Mouse (Mus musculus): ENCODE data around the gene Slc36a2. TPM values are rescaled to one million over a fixed set of nuclear protein-coding genes. Genes with fewer than 3 reads are reported as not detected.

Gene Slc36a2
- total and polyA plus RNA-seq, 2 experiments from 2014 or later = 0.40 to 1.4 TPM

- Histone ChIP-seq H3K27ac (ENCODE audit: low read depth, low read length) (no peak overlapping the region), H3K27me3 (ENCODE audit: insufficient read depth, low read length) (no peaks in the 10 kb centered on the region), H3K4me3 (ENCODE audit: low read depth, low read length) (no peak overlapping the region), H3K4me1 (ENCODE audit: insufficient read depth) (no peaks in the 10 kb centered on the region), H3K4me2 (ENCODE audit: low read depth) (no peak overlapping the region), H3K36me3 (ENCODE audit: insufficient read depth) (peaks cover 15% of the 10 kb centered on the region), H3K9me3 (ENCODE audit: low read length) (no peaks in the 10 kb centered on the region), H3K9ac (no peak overlapping the region)
- TF ChIP-seq CTCF (IDR thresholded peaks at IDR 0.05; ENCODE audit: low read depth) = no peak
- no peak for ATAC-seq
- 71% methylated on average over 7 of the region's 7 CpGs for WGBS
- DNase-seq = no peak
Observed at GRCm38 (mm10) chr11:55113209-55113860, 71.5 kb downstream of the Slc36a2 start.

GRCm38 (mm10) chr11:55110566-55111169 is 74.2 kb downstream of the Slc36a2 start:
- H3K4me1 ChIP-seq (ENCODE audit: insufficient read depth) = no peaks in the 10 kb centered on the region
- no peak for ATAC-seq
- TF ChIP-seq CTCF (IDR thresholded peaks at IDR 0.05; ENCODE audit: low read depth) = no peak
- DNase-seq = peak; percentile 21
- peaks cover 29% of the 10 kb centered on the region for H3K36me3 ChIP-seq (ENCODE audit: insufficient read depth)
- H3K9me3 ChIP-seq (ENCODE audit: low read length) = no peaks in the 10 kb centered on the region
- no peak overlapping the region for H3K4me3 ChIP-seq (ENCODE audit: low read depth, low read length)
- 68% methylated on average over 7 of the region's 7 CpGs for WGBS
- no peak overlapping the region for H3K27ac ChIP-seq (ENCODE audit: low read depth, low read length)
- H3K4me2 ChIP-seq (ENCODE audit: low read depth) = no peak overlapping the region
- no peak overlapping the region for H3K9ac ChIP-seq
- no peaks in the 10 kb centered on the region for H3K27me3 ChIP-seq (ENCODE audit: insufficient read depth, low read length)

GRCm38 (mm10) chr11:55109521-55110300 is 75.2 kb downstream of the Slc36a2 start:
- Histone ChIP-seq H3K9me3 (ENCODE audit: low read length) (no peaks in the 10 kb centered on the region), H3K9ac (no peak overlapping the region), H3K4me1 (ENCODE audit: insufficient read depth) (no peaks in the 10 kb centered on the region), H3K4me3 (ENCODE audit: low read depth, low read length) (no peak overlapping the region), H3K27me3 (ENCODE audit: insufficient read depth, low read length) (no peaks in the 10 kb centered on the region), H3K4me2 (ENCODE audit: low read depth) (no peak overlapping the region), H3K36me3 (ENCODE audit: insufficient read depth) (peaks cover 33% of the 10 kb centered on the region), H3K27ac (ENCODE audit: low read depth, low read length) (no peak overlapping the region)
- no peak for TF ChIP-seq CTCF (IDR thresholded peaks at IDR 0.05; ENCODE audit: low read depth)
- WGBS = 89% methylated on average over 7 of the region's 7 CpGs
- DNase-seq = no peak
- ATAC-seq = no peak

Other genes starting within 250 kb of the Slc36a2 start
- 9.8 and 14.9 TPM in 2 replicates for gene Tnip1, start 222.2 kb downstream of the Slc36a2 start, total RNA-seq (2014; rRNA removed)
- gene Tnip1, start 222.2 kb downstream of the Slc36a2 start, polyA plus RNA-seq (2015; fragmentation: Nextera tagmentation; extraction: Ambion mirVana) = 13.0 and 16.6 TPM in 2 replicates
- 52.3 and 57.2 TPM in 2 replicates for gene Anxa6, start 151.6 kb downstream of the Slc36a2 start, total RNA-seq (2014; rRNA removed)
- gene Anxa6, start 151.6 kb downstream of the Slc36a2 start, polyA plus RNA-seq (2015; fragmentation: Nextera tagmentation; extraction: Ambion mirVana) = 40.5 and 50.2 TPM in 2 replicates
- 0.48 and 0.62 TPM in 2 replicates for gene Ccdc69, start 106.9 kb downstream of the Slc36a2 start, total RNA-seq (2014; rRNA removed)
- 0.18 and 0.29 TPM in 2 replicates for gene Ccdc69, start 106.9 kb downstream of the Slc36a2 start, polyA plus RNA-seq (2015; fragmentation: Nextera tagmentation; extraction: Ambion mirVana)
- gene Gm2a, start 87.0 kb downstream of the Slc36a2 start, total RNA-seq (2014; rRNA removed) = 19.9 and 20.2 TPM in 2 replicates
- 46.7 and 48.4 TPM in 2 replicates for gene Gm2a, start 87.0 kb downstream of the Slc36a2 start, polyA plus RNA-seq (2015; fragmentation: Nextera tagmentation; extraction: Ambion mirVana)
- not detected in 2 replicates for gene Slc36a3, start 33.4 kb downstream of the Slc36a2 start, total RNA-seq (2014; rRNA removed)
- gene Slc36a3, start 33.4 kb downstream of the Slc36a2 start, polyA plus RNA-seq (2015; fragmentation: Nextera tagmentation; extraction: Ambion mirVana) = not detected in 2 replicates
- gene Slc36a1, start 19.3 kb upstream of the Slc36a2 start, total RNA-seq (2014; rRNA removed) = 14.1 and 19.0 TPM in 2 replicates
- 1.0 and 1.5 TPM in 2 replicates for gene Slc36a1, start 19.3 kb upstream of the Slc36a2 start, polyA plus RNA-seq (2015; fragmentation: Nextera tagmentation; extraction: Ambion mirVana)
- 0.38 and 0.52 TPM in 2 replicates for gene Fat2, start 151.5 kb upstream of the Slc36a2 start, total RNA-seq (2014; rRNA removed)
- gene Fat2, start 151.5 kb upstream of the Slc36a2 start, polyA plus RNA-seq (2015; fragmentation: Nextera tagmentation; extraction: Ambion mirVana) = 0.01 and 0.06 TPM in 2 replicates
- 180 and 264 TPM in 2 replicates for gene Sparc, start 238.1 kb upstream of the Slc36a2 start, total RNA-seq (2014; rRNA removed)
- gene Sparc, start 238.1 kb upstream of the Slc36a2 start, polyA plus RNA-seq (2015; fragmentation: Nextera tagmentation; extraction: Ambion mirVana) = 437 and 510 TPM in 2 replicates

Measured in forebrain, postnatal 0 days (tissue).